Mouse (Mus musculus): ENCODE measurements around the gene Itga7.

DNA sequence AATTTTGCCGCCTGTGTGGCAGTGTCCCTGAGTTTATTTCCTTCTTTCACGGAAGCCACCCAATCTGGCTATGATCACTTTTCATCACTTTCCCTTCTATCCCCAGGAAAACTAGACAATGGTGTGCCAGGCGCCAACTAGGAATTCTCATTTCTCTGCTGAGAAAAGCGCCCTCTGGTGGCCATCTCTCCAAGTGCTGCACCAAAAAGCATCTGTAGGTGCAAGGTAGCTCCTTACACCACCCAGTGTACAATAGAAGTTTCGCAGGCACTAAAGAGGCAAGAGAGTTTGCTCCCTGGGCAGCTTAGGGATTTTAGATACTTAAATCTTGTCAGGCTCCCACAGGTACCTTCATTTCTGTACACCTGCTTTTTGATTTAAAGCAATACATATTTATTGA lies 20.4 kb upstream of the Itga7 start:
- TF ChIP-seq CTCF (conservative IDR thresholded peaks at IDR 0.05; ENCODE audit: low read length), result peak; percentile 99
- TF ChIP-seq NANOG (IDR thresholded peaks at IDR 0.05; ENCODE audit: borderline replicate concordance, low read length), result no peak
